Mouse (Mus musculus) heart, postnatal 0 days (tissue): ENCODE data around the gene Aox1. TPM values are rescaled to one million over a fixed set of nuclear protein-coding genes. Genes with fewer than 3 reads are reported as not detected.

Source experiments
- ATAC-seq: fragments of 200-750 bp; cut with Nextera tagmentation; 2 replicates; pipeline ENCODE4 v1.8.0; 2017; ENCODE audit warnings: low read depth, moderate number of reproducible peaks, moderate library complexity; ENCODE audit not compliant: insufficient read depth
- DNase-seq: peaks from one replicate; pipeline ENCODE4 v3.0.0-alpha.2; 2016; ENCODE audit warnings: low spot score
- H3K27ac ChIP-seq: fragments of 300-500 bp; sonication (generic); 2 replicates; pipeline ENCODE4 v1.5.1; 2014; ENCODE audit warnings: low read depth, mild to moderate bottlenecking
- H3K27me3 ChIP-seq: fragments of 300-500 bp; sonication (generic); 2 replicates; pipeline ENCODE4 v1.6.1; 2014; ENCODE audit warnings: low read length, mixed read lengths; ENCODE audit not compliant: control insufficient read depth, insufficient read depth
- H3K36me3 ChIP-seq: fragments of 300-500 bp; sonication (generic); replicated peaks from 2 replicates; pipeline ENCODE4 v1.6.1; 2014; ENCODE audit warnings: low read length, mixed read lengths; ENCODE audit not compliant: control insufficient read depth, insufficient read depth
- H3K4me1 ChIP-seq: fragments of 300-500 bp; sonication (generic); 2 replicates; pipeline ENCODE4 v1.6.1; 2014; ENCODE audit warnings: antibody characterized with exemption; ENCODE audit not compliant: control insufficient read depth, insufficient read depth
- H3K4me2 ChIP-seq: fragments of 300-500 bp; sonication (generic); 2 replicates; pipeline ENCODE4 v1.6.1; 2014; ENCODE audit warnings: low read depth, mild to moderate bottlenecking, low read length, moderate library complexity
- H3K4me3 ChIP-seq: fragments of 300-500 bp; sonication (generic); 2 replicates; pipeline ENCODE4 v1.5.1; 2014; ENCODE audit warnings: low read depth, low read length
- H3K9ac ChIP-seq: fragments of 300-500 bp; sonication (generic); replicated peaks from 2 replicates; pipeline ENCODE4 v1.6.1; 2014; ENCODE audit warnings: low read depth, low read length, mixed read lengths
- H3K9me3 ChIP-seq: fragments of 300-500 bp; sonication (generic); replicated peaks from 2 replicates; pipeline ENCODE4 v1.6.1; 2016; ENCODE audit warnings: low read length; ENCODE audit not compliant: control insufficient read depth
- CTCF ChIP-seq: IDR thresholded peaks from 2 replicates; pipeline ENCODE4 v1.5.1; 2016; ENCODE audit warnings: antibody characterized with exemption, control low read depth, low read depth
- EP300 ChIP-seq: IDR thresholded peaks from 2 replicates; pipeline ENCODE4 v1.6.1; 2016; ENCODE audit warnings: antibody characterized with exemption, low read depth
- WGBS: fragments of 180-500 bp; shearing (Covaris S2); extraction: QIAGEN DNeasy Blood & Tissue Kit; methylation state at CpG from one replicate; pipeline ENCODE4 v1.1.7; 2014; 5-methylcytosine and 5-hydroxymethylcytosine counted together
- polyA plus RNA-seq: library from polyadenylated mRNA; unstranded; fragments of >200 nt; fragmentation: Nextera tagmentation; extraction: Ambion mirVana; gene quantifications from 2 replicates; pipeline ENCODE4 v1.2.1, GENCODE M21; 2015
- total RNA-seq: library from RNA; depleted of rRNA; stranded (reverse); fragments of >200 nt; gene quantifications from 2 replicates; pipeline ENCODE4 v1.2.3, GENCODE M21; 2014; ENCODE audit warnings: low replicate concordance

Aox1 gene
- total and polyA plus RNA-seq, 2 experiments from 2014 or later = 1.1 to 2.4 TPM

- Histone ChIP-seq H3K27me3 (no peaks in the 10 kb centered on the region), H3K36me3 (no peaks in the 10 kb centered on the region), H3K4me3 (no peak overlapping the region), H3K27ac (no peak overlapping the region), H3K4me2 (no peak overlapping the region), H3K4me1 (no peaks in the 10 kb centered on the region), H3K9me3 (no peaks in the 10 kb centered on the region), H3K9ac (no peak overlapping the region)
- no peak for DNase-seq
- no peak for ATAC-seq
- no peak for TF ChIP-seq EP300
Measured at GRCm38 (mm10) chr1:58099119-58099518, 69.4 kb downstream of the Aox1 start.

GRCm38 (mm10) chr1:58101531-58102146, 71.9 kb downstream of the Aox1 start:
- no peaks in the 10 kb centered on the region for H3K36me3 ChIP-seq
- H3K4me3 ChIP-seq = no peak overlapping the region
- 61% methylated on average over 2 of the region's 2 CpGs for WGBS
- peak; percentile 29 for DNase-seq
- no peak overlapping the region for H3K9ac ChIP-seq
- H3K4me1 ChIP-seq = no peaks in the 10 kb centered on the region
- H3K27me3 ChIP-seq = no peaks in the 10 kb centered on the region
- no peak overlapping the region for H3K4me2 ChIP-seq
- ATAC-seq = 0 out of 2 replicates have a peak, but pooled peaks have one; percentile 27
- no peak overlapping the region; the same call in 1 of the 2 replicates for H3K27ac ChIP-seq
- no peaks in the 10 kb centered on the region for H3K9me3 ChIP-seq
- TF ChIP-seq CTCF = no peak
- no peak for TF ChIP-seq EP300

GRCm38 (mm10) chr1:58102494-58102893, 72.8 kb downstream of the Aox1 start:
- no peaks in the 10 kb centered on the region for H3K27me3 ChIP-seq
- no peak overlapping the region for H3K27ac ChIP-seq
- ATAC-seq (no peak), DNase-seq (no peak)
- H3K9me3 ChIP-seq = no peaks in the 10 kb centered on the region
- H3K36me3 ChIP-seq = no peaks in the 10 kb centered on the region
- H3K9ac ChIP-seq = no peak overlapping the region
- H3K4me2 ChIP-seq = no peak overlapping the region
- TF ChIP-seq EP300 (no peak), CTCF (no peak)
- H3K4me1 ChIP-seq = no peaks in the 10 kb centered on the region
- H3K4me3 ChIP-seq = no peak overlapping the region
- 67% methylated on average over 7 of the region's 7 CpGs for WGBS

DNA sequence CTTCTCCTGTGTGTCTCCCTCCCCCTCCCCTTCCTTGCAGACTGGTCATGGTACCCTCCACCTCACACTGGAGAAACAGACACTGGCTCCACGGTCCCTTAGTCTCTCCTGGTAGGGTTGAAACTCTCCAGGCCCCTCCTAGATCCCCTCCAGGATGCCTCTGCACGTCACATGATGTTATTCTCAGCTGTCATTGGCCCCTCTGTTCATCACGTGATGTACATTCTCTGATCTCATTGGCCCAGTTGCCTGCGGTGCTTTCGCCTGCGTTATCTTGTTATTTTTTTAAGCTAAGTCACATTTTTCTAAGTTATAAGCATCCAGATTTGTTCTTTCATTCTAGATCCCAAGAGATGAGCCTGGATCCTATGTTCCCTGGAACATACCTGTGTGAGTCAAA, 76.0 kb downstream of the Aox1 start:
- Histone ChIP-seq H3K9me3 (no peaks in the 10 kb centered on the region), H3K36me3 (no peaks in the 10 kb centered on the region), H3K27ac (no peak overlapping the region), H3K4me1 (no peaks in the 10 kb centered on the region), H3K27me3 (no peaks in the 10 kb centered on the region), H3K4me2 (no peak overlapping the region), H3K9ac (no peak overlapping the region), H3K4me3 (no peak overlapping the region)
- TF ChIP-seq EP300 = no peak
- no peak for TF ChIP-seq CTCF
- ATAC-seq = no peak
- no peak for DNase-seq
- WGBS = 77% methylated on average over 6 of the region's 6 CpGs

GRCm38 (mm10) chr1:58107066-58107465, 77.3 kb downstream of the Aox1 start:
- no peak overlapping the region for H3K4me2 ChIP-seq
- no peaks in the 10 kb centered on the region for H3K4me1 ChIP-seq
- no peak overlapping the region for H3K9ac ChIP-seq
- TF ChIP-seq CTCF (no peak), EP300 (no peak)
- no peak overlapping the region for H3K27ac ChIP-seq
- ATAC-seq = no peak
- no peaks in the 10 kb centered on the region for H3K27me3 ChIP-seq
- H3K9me3 ChIP-seq = no peaks in the 10 kb centered on the region
- no peak for DNase-seq
- H3K36me3 ChIP-seq = no peaks in the 10 kb centered on the region
- 71% methylated on average over 2 of the region's 2 CpGs for WGBS
- no peak overlapping the region for H3K4me3 ChIP-seq

DNA sequence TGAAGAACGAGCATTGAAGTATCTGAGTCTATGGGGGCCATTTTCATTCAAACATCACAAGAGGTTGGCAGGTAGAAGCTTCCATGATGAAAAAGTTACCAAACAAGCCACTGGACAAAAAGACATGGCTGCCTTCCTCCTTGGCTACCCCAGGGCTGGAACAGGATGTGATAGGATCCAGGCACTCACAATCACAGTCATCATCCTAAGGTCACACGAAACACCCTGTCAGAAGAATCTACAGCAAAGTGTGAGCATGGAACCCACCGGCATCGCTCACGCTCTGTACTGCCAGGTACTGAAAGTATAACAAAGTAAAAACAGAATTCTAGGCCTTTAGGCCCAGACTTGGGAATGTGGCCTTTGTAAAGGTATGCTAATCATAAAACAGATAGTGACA, 80.5 kb downstream of the Aox1 start:
- Histone ChIP-seq H3K27me3 (no peaks in the 10 kb centered on the region), H3K4me2 (no peak overlapping the region), H3K9me3 (no peaks in the 10 kb centered on the region), H3K9ac (no peak overlapping the region), H3K27ac (no peak overlapping the region), H3K36me3 (no peaks in the 10 kb centered on the region), H3K4me1 (no peaks in the 10 kb centered on the region), H3K4me3 (no peak overlapping the region)
- WGBS = 84% methylated on average over 5 of the region's 5 CpGs
- DNase-seq (no peak), ATAC-seq (no peak)
- no peak for TF ChIP-seq CTCF
- TF ChIP-seq EP300 = no peak
